Mouse (Mus musculus) heart, adult 11 months (tissue): ENCODE data around the gene Nkx1-1.
A peak's percentile ranks its signal among the peaks of the same experiment; 100 is the strongest.

Experiments used
- DNase-seq: peaks from one replicate; pipeline ENCODE4 v3.0.0; 2022

Gene Nkx1-1

DNA sequence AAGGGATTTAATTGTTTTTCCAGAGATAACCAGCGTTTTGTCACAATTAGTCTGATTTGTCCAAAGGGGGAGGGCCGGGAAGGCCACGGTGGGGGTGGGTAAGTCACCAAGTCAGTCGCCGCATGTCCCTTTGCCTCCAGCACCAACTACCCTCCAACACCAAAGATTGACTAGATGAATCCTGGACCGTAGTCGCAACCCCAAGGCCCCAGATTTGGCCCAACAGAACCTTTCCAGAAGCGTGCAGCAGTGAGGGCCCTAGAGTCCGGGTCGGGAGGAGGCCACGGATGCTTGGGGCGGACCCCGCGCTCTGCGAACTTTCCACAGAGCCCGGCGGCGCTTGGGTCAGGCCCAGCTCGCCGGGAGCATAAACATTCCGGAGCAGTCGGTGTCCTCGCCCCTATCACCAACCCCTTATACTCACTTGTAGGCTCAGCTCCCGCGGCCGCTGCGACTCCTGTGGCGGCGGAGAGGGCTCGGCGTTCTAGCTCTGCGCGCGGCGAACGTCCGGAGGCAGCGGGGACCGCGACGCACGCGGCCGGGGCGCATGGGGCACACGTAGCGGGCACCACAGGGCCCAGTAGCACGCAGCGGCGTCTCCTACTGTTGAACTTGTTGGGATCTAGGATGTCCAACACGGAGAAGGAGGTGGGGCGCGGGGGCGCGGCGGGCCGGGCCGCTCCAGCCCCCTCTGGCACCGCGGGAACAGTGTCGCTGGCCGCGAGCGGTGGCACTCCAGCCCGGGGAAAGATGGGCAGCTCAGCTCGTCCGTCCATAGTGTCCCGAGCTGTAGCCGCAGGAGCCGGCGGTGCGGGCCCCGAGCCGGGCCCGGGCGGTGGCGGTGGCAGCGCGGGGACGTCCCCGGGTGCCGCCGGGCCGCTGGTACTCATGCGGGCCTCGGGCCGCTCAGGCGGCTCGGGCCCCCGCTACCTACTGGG lies at the start of gene Nkx1-1:
Gene Nkx1-1, minus strand, starts transcription at position 776 of the 938 bp plus-strand sequence.
- DNase-seq = no peak

DNA sequence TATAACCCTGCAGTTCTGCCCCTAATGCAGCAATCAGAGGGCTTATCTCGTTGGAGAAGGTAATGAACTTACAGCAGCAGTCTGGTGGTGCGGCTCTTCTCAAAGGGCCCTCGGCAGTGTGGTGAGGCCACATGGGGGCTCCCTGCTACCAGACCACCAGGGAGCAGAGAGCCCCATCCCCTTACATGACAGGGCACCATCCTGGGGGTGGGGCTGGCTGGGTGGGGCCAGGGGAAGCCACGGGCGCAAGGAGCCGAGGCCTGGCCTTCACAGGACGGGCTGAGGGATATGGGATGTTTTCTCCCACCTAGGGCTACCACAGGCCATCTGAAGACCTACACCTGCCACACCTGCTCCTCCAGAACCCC lies 47.5 kb upstream of the Nkx1-1 start:
- no peak for DNase-seq

DNA sequence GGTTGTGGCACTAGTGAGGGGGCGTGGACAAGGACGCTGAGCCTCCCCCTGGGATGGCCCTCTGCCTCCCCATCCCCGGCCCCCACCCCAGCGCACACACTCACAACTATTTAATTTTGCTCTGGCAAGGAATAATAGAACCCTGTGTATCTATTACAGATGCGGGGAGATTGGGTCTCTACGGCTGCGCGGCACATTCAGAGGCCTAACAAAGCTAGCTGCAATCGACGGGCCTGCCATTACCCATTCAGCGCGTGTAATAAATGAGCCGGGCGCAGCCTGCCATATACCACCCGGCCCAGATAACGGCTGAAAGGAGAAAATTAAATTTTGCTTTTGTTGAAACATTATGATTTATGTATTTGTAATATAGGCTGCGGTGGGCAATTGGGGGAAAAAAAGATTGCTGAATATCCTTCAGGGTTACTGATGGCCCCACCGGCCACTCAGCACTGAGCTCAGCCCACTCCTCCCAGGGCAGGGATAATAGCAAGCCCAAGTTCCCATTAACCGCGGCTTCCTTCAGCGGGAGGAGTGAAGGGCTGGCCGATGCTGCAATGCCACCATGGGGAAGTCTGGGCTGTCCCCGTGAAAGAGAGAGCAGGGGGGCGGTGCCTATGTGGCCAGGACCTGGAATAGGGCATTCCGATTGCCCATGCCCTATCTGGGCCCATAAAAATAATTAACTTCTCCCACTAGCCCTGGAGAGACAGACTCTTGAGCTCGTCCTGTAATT lies 47.0 kb upstream of the Nkx1-1 start:
- DNase-seq = no peak

DNA sequence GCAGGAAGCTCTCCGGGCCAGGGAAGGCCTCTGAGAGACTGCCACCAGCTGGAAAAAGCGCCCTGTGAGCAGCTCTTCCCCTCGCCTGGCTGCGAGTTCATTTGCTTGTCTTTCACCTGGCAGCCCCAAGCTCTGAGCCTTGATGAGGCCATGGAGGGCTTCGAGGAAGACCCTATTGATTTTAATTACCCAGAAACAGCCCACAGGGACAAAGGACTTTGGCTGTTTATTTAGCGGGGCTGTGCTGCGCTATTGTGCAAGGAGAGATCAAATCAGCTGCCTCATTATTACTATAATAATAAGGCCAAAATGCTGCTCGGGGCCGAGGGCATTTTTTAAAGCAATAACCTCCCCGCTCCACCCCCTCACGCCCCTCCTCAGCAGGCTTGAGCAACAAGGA lies 31.7 kb upstream of the Nkx1-1 start:
- no peak for DNase-seq

DNA sequence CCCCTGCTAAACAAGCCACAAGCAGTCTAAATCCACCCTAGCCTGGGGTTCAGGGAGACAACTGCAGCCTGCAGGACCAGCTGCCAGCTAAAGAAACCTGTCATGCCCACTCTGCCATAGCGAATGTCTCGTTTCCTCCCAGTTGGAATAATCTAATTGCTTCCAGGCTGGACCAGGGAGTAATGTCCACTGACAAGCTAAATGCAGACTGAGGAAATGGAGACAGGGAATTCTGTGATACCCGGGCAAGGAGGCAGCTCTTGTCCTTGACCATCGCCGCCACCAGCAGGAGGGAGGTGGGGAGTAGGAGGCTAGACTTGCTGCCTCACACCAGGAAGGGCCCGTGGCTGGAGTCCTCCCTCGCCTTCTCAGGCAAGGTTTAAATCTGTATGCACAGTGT lies 30.6 kb upstream of the Nkx1-1 start:
- no peak for DNase-seq

DNA sequence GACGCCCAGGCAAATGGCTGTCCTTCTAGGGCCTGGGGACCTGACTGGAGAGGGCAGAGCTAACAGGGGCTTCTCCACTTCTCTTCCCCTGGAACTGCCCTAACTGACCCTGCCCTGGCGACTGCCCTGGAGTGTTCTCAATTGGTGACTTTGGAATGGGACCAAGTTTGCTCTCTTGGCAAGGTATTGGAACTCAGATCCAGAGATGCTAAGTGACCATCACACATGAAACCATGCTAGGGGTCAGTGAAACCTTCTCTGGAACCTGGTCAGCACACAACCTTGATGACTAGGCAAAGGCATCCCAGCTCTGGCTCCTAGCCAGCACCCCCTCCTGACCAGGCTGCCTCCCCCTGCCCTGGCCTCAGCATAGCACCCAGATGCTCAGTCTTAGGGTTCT lies 25.3 kb upstream of the Nkx1-1 start:
- DNase-seq = no peak

DNA sequence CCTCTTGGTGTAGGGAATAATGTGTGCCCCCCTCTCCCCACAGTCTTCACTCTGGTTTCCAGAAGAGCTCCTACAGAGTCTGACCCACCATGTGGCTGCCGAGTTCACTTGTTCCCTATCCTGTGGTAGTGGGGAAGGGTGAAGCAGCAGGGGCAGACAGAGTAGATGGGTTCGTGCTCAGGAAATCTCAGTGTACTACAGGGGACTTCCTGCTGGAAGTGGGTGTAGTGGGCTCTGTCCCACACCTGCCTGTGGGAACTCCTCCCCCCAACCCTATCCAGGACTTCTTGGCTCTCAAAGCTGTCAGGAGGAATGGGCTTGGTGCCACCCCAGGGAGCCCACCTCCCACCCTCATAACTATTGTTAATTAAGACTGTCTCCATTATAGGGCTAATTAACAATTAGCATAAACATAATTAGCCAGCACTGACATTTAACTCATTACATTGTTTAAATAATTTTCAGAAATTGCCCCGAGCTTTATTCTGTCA lies 24.4 kb upstream of the Nkx1-1 start:
- DNase-seq = no peak

DNA sequence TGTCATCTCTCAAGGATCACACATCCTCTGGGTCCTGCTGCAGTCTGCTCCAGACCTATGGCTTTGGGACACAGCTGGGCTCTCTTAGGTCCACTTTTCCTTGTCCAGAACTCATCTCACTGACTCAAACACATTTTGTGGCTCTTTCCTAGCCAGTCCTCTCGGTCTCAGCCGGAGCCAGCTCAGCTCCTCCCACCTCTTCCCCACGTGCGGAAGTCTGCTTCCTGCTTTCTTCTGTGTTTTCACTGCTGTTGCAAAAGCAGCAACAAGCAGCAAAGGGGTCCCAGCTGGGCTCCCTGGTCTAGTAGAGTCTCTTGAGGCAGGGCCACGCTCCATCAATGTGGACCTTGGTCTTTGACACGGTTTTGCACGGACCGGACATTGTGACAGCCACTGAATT lies 22.0 kb upstream of the Nkx1-1 start:
- no peak for DNase-seq

DNA sequence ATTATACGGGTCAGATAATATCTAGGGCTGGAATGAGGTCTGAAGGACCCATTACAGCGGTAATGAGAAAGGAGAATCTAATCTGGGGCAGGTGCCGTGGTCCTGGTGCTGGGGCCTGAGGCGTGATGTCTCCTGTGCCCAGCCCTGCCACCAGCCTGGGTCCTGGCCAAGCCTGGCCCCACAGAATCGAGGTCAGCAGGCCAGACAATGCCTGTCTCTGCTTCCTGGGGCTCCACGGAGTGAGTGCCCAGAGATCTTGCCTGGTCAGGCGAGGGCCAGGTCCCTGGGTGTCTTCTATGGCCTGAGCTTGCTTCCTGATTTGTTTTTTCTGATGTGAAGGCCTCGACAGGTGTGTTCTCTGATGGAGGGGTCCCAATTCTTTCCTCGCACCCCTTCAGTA lies 10.0 kb upstream of the Nkx1-1 start:
- no peak for DNase-seq

DNA sequence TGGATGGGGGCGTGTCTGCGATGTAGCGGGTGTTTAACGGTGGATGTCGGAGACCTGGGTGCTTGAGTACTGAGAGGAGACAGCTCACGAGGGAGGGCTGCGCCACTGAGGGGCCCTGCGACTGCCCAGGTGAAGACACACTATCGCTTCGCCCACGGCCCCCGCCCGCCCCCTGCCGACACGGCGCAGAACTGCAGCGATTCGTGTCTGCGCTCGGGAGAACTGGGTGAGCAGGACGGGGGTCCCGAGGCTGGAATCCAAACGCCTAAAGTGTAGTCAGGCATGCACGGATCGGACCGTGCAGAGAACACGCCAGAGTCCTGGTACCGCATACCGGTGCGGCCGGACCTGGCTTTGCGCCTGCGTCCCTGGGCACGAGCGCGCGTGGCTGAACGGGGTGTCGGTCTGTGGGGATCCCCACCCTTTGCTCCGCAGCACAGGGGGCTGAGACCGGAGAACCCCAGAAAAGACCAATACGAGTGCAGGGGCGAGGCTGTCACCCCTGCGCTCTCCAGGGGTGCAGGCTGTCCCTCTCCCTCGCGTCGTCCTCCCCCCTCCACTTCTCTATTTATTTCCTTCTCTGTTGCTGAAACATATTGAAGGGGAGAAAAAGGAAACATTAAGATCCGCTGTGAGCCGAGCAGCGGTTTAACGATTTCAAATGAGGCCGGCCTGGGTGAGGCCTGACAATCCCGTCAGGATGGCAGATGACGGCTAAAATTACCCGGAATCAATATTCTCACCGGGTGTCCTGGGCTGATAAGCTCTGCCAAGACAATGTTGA lies 9.3 kb upstream of the Nkx1-1 start:
- peak; percentile 91 for DNase-seq

DNA sequence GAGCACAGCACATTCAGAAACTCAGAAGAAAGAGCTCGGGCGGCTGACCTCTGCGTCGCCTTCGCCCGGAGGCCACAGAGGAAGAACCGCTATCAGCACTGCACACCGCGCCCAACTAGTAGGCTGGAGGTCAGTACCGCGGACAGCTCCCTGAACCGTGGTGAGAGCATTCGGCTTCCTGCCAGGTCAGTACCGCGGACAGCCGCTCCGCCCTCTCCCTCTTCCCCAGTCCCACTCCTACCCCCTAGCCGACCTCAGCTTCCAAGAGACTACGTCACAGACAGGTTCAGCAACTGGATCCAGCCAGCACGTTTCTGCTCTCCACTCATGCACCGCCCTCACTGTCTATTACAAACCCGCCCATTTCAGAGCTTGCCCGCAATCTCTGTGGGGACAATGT lies 4.4 kb upstream of the Nkx1-1 start:
- DNase-seq = peak; percentile 96

DNA sequence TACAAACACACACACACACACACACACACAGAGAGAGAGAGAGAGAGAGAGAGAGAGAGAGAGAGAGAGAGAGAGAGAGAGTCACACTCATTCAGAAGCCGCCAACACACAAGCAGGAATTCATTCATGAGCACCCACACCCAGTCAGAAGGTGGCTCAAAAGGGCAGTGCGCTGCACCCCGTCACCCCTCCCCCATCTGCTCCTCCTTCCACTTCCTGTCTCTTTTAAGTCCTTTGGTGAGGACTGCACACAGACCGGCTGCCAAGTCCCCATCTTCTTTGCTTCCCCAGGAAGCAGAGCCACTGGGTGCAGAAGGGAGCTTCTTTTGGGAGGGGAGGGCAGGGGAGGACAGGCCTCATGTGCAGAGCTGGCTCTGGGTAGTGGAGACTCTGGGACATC lies 2.2 kb upstream of the Nkx1-1 start:
- no peak for DNase-seq

DNA sequence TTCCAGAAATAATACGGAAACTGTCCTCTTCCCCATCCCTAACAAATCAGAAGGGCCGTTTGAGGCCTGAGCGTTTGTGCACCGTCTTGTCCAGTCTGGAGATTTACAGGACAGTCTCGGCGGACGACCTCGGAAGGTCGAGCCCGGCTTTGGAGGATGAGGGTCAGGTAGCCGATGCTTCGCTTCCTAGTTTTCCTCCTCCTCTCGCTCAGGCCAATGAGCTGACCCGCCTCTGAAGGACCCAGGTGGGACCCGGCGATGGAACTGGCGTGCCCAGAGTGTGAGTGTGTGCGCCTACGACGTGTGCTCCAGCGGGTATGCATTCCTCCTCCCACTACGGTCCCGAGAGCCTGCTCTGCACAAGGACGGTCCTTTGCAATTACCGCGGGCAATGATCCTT lies 1.4 kb upstream of the Nkx1-1 start:
- DNase-seq = no peak

DNA sequence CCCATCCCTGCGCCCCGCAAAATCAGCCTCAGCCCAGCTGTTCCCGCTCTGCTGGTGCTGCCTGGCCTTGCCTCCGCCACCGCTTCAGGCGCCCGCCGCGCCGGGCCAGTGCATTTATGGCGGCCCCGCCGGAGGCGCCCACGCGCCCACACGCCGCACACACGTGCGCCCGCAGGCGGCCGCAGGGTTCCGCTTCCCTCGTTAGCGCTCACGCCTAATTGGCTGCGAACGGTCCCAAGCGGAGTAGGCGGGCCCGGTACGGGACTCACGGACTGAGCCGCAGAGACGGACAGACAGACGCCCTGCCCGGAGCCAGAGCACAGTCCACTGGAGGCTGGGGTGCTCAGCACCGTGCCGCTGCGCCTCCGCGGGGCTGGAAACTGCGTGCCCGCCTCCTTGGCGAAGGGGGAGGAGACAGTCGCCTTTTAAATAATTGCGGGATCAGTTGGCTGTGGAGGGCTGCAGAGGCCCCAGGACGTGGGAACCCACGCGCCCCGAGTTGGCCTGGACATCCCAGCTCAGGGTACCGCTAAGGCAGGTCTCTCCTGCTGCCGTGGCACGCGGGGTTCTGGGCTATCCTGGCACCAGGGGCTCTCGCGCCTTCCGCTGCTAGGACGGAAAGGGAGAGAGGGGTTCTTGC lies 485 bp upstream of the Nkx1-1 start:
- no peak for DNase-seq

DNA sequence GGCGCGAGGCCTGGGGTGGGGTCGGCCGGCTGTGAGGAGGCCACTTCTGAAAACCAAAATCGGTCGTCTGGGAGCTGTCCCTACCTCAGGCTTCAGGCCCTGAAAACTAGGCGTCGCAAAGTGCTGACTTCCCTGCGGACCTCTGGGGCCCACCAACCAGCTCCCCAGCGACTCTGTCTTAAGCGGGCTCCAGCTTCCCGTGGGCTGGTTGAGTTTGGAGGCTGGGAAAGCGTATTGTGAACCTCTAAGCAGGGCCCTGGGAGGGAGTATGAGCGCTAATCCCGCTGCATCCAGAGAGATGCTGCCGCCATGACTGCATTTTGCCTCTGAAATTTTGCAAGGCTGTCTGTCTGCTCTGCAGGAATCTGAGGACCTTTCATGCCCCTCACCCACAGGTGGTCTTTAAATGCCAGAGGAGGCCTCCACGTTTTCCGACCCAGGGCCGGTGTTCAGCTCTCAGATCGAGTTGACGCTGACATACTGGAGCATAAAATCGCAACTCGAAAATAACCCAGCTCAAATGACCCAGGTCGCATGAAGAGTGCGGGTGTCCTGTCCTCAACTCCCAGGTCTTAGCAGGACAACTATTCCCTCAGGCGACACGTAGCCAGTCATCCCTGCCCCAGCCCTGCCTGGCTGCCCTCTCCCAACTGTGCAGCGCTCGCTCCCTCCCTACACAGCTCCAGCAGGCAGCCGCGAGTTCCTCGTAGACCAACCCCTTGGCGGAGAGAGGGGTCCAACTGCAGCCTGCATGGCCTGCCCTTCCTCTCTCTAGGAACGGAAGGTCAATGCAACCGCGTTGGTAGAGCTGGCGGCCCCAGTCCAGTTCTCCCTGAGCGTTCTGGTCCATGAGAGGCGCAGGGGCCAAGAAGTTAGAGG lies 1.5 kb downstream of the Nkx1-1 start:
- no peak for DNase-seq

DNA sequence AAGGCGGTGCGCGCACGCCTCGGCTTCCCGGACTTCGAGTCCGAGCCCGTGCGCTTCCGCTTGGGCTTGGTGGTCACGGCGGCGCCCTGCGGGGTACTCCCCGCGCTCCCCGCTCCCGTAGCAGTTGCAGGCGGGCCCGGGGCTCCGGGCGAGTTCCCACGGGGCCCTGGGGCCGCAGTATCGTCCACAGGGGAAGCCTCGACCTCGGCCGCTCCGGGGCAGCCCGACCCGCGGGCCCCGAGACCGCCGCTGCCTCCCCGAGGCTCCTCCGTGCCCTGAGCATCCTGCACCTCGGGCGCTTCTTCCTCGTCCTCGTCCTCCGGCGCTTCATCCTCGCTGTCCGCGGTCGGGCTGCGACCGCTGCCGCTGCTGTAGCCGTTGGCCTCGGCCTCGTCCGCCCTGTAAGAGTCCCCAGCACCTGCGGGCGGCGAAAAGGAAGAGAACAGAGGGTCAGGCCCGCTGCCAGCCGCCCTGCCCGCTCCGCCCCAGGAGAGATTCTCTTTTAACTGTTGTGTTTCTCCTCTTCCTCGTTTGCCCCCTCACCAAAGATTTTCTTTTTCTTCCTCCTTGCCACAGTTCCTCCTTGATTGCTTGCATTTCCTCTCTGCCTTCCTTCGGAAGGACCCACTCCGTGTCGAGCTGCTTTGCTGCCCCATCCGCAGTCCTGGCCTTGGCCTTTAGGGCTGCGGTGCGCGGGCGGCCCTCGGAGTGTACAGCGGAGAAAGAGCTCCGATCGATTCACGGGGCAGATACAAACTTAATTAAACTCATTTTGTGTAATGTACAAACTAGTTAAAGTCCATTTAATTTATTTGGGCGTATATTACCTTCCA lies 2.4 kb downstream of the Nkx1-1 start:
- DNase-seq = no peak

DNA sequence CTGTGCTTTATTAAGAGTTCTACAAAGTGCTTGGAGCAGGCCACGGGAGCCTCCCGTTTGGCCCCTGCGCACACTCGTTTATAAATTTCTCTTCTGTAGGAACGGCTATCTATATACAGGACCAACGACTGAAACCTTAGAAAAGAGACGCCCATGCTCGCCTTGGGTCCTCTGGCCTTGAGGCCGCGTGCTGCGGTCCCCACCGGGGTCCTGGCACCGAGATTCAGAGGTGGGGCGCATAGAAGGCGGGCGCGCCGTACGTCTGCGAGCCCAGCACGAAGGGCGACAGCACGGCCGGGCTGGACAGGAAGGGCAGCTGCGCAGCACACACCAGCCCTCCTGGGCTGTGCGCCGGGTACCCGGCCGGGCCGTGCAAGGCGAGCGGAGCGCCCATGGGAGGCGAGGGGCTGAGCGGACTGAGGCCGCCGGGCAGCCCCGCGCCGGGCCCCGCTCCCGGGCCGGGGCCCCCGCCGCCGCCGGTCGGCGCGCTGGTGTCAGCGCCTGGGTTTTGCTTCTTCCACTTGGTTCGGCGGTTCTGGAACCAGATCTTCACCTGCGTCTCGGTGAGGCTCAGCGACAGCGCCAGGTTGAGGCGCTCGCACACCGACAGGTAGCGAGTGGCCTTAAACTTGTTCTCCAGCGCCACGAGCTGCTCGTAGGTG lies 3.1 kb downstream of the Nkx1-1 start:
- DNase-seq = no peak

DNA sequence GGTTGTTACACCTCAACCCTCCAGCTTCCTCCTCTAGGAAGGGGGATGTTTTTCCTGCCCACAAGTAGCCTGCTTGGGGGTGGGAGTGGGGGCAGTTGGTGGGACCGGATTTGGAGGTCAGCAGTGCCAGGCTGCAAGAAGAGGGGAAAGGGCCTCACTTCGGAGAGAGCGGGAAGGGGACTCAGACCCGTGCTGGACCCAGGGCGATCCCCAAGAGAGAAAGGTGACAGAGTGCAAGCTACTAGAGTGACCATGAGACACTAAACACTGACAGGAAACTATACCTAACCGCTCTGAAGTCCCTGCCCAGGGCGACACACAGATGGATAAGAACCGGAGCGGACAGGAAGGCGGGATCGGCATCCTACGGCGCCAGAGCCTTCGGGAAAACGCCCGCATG lies 3.7 kb downstream of the Nkx1-1 start:
- DNase-seq = no peak

DNA sequence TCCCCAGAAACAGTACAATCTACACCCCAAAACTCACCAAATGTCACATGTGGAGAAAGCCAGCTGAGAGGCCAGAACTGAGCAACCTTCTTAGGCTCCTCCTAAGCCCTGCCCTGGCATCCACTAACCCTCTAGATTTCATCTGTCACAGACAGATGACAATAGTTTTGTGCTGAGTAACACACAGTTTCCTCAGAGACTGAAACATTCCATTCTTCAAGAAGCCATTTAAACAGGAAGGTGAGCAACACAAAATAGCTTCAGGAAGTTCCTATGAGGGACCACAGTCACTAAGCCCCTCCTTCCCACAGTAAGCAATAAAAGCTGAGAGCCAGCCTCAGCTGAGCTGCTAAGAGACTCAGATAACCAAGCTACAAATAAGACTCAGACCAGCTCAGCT lies 6.3 kb downstream of the Nkx1-1 start:
- no peak for DNase-seq

DNA sequence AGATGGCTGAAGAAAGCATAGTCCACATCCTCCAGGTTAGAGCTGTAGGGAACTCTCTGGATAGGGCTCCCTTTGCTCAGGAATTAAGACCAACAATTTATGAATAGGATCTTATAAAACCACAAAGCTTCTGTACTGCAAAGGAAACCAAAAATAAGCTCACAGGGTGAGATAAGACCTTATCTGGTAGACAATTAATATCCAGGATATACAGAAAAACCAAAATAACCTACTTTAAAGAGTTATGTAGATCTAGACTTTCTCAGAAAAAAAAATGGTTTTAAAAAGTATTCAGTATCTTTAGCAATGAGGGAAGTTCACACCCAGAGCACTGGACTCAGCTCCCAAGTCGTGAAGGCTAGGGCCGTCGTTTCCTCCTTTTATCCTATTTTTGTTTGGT lies 13.5 kb downstream of the Nkx1-1 start:
- DNase-seq = no peak
